Mouse (Mus musculus) kidney, embryonic 15.5 days (tissue): ENCODE measurements around the gene Car11. TPM values are rescaled to one million over a fixed set of nuclear protein-coding genes. Genes with fewer than 3 reads are reported as not detected.
A peak's percentile ranks its signal among the peaks of the same experiment; 100 is the strongest.

ENCODE experiments used
- ATAC-seq: fragments of 200-750 bp; cut with Nextera tagmentation; replicated peaks from 2 replicates; pipeline ENCODE4 v1.8.0; 2017; ENCODE audit warnings: moderate TSS enrichment; ENCODE audit not compliant: low FRiP score
- H3K27ac ChIP-seq: fragments of 300-500 bp; sonication (generic); 2 replicates; pipeline ENCODE4 v1.5.1; 2015; ENCODE audit warnings: mild to moderate bottlenecking, inconsistent platforms
- H3K27me3 ChIP-seq: fragments of 300-500 bp; sonication (generic); 2 replicates; pipeline ENCODE4 v1.6.1; 2015; ENCODE audit warnings: inconsistent platforms
- H3K36me3 ChIP-seq: fragments of 300-500 bp; sonication (generic); 2 replicates; pipeline ENCODE4 v1.6.1; 2015; ENCODE audit warnings: inconsistent platforms
- H3K4me1 ChIP-seq: fragments of 300-500 bp; sonication (generic); 2 replicates; pipeline ENCODE4 v1.6.1; 2015; ENCODE audit warnings: inconsistent platforms
- H3K4me2 ChIP-seq: fragments of 300-500 bp; sonication (generic); 2 replicates; pipeline ENCODE4 v1.6.1; 2015; ENCODE audit warnings: moderate library complexity, mild to moderate bottlenecking, inconsistent platforms
- H3K4me3 ChIP-seq: fragments of 300-500 bp; sonication (generic); replicated peaks from 2 replicates; pipeline ENCODE4 v1.5.1; 2015; ENCODE audit warnings: mild to moderate bottlenecking, inconsistent platforms
- H3K9ac ChIP-seq: fragments of 300-500 bp; sonication (generic); 2 replicates; pipeline ENCODE4 v1.6.1; 2015; ENCODE audit warnings: mild to moderate bottlenecking, inconsistent platforms
- H3K9me3 ChIP-seq: fragments of 300-500 bp; sonication (generic); replicated peaks from 2 replicates; pipeline ENCODE4 v1.6.1; 2016; ENCODE audit warnings: inconsistent platforms
- WGBS: fragments of 180-500 bp; shearing (Covaris S2); methylation state at CpG from one replicate; pipeline ENCODE4 v1.1.7; 2015; ENCODE audit warnings: mixed read lengths; 5-methylcytosine and 5-hydroxymethylcytosine counted together
- polyA plus RNA-seq: library from polyadenylated mRNA; unstranded; fragments of >200 nt; fragmentation: Nextera tagmentation; extraction: Ambion mirVana; gene quantifications from 2 replicates; pipeline ENCODE4 v1.2.1, GENCODE M21; 2015

The Car11 gene
- polyA plus RNA-seq, 1 experiment from 2014 or later: 8.8 TPM

DNA sequence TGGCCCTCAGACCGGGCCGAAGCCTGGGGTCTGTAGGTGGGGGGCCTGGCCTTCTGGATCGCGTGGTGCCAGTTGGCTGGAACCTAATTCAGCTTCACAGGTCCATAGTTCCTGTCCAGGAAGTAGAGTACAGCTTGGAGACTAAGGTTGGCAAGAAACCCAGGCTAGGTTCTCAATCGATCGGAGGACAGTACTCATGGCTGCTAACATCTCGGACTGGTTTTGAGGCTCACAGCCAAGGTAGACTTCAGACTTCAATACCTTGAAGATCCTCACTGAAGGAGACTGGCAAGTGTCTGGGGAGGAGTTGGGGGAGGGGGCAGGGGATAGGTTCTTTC is 21.6 kb downstream of the Car11 start:
- H3K4me1 ChIP-seq: peaks cover 40% of the 10 kb centered on the region

DNA sequence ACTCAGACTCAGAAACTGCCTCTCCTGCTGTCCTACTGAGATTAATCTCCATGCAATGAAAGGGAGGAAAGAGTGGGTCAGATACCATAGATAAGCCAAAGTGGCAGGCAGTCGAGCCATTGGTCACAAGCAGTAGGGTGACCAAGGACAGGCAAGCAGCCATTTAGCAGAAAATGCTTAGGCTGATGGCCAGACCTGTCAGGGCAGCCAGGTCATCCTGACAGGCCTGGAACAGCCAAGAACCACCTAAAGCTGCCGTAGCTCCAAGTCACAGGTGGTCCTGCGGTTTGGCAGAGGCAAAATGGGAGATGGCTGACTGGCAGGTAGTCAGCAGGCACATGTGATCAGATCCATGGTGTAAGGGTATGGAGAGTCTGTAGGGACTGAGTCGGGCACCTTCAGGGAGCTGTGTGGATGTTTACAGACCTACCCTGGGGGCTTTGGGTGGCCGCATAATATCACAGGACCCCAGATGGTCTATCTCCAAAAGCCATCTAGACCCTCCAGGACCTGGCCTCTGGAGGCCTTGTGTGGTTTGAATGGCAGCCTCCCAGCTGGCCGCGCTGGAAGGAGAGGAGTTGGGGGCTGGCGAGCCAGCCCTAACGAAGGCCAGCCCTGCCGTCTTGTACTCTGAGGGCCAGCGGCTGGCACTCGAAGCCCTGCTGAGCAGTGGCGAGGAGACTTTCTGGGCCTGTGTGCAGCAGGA is 22.2 kb downstream of the Car11 start:
- Histone ChIP-seq H3K4me2 (no peak overlapping the region), H3K27ac (no peak overlapping the region), H3K36me3 (peaks cover 77% of the 10 kb centered on the region), H3K4me3 (no peak overlapping the region), H3K4me1 (peaks cover 34% of the 10 kb centered on the region), H3K27me3 (no peaks in the 10 kb centered on the region), H3K9ac (0 out of 2 replicates have a peak overlapping the region, but pooled peaks have one; percentile 7), H3K9me3 (no peaks in the 10 kb centered on the region)
- ATAC-seq: no peak
- 59% methylated on average over 13 of the region's 13 CpGs for WGBS

More for the DNA sequence above, 21.6 kb downstream of the Car11 start:
- WGBS: 82% methylated on average over 7 of the region's 7 CpGs
- no peak overlapping the region for H3K27ac ChIP-seq
- no peak overlapping the region for H3K4me2 ChIP-seq
- no peaks in the 10 kb centered on the region for H3K27me3 ChIP-seq
- ATAC-seq: no peak
- peaks cover 71% of the 10 kb centered on the region for H3K36me3 ChIP-seq
- H3K4me3 ChIP-seq: no peak overlapping the region
- no peaks in the 10 kb centered on the region for H3K9me3 ChIP-seq
- H3K9ac ChIP-seq: no peak overlapping the region

DNA sequence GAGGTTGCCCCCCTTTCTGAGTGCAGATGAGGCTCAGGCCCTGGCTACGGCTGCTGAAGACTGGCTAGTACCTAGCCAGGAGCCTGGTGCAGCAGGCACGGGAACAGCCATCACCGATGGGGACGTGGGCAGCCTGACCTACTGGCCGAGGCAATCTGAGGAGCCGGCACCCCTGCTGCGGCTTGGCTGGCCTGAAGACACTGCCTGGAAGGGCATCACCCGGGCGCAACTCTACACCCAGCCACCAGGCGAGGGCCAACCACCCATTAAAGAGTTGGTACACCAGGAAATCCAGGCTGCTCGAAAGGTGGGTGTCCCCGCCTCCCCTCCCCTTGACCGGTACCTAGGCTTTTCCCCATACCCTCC is 22.7 kb downstream of the Car11 start:
- peaks cover 82% of the 10 kb centered on the region for H3K36me3 ChIP-seq
- no peaks in the 10 kb centered on the region for H3K9me3 ChIP-seq
- peaks cover 30% of the 10 kb centered on the region for H3K4me1 ChIP-seq
- H3K27ac ChIP-seq: no peak overlapping the region
- H3K4me2 ChIP-seq: no peak overlapping the region
- H3K4me3 ChIP-seq: no peak overlapping the region
- 59% methylated on average over 13 of the region's 13 CpGs for WGBS
- no peak overlapping the region for H3K9ac ChIP-seq
- no peak for ATAC-seq
- H3K27me3 ChIP-seq: no peaks in the 10 kb centered on the region

DNA sequence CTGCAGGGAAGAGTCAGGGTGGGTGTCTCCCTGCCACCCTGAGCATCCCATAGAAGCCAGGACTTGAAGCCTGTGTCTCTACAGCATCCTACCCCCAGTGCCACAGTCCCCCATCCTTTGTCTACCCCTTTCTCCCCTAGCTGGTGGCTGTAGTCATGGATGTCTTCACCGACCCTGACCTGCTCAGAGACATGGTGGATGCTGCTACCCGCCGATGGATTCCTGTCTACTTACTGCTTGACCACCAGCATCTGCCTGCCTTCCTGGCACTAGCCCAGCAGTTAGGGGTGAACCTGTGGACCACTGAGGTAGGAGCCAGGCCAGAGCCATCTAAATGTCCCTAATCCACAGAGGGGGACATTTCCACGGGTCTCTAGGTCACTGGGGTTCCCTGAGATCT is 23.7 kb downstream of the Car11 start:
- Histone ChIP-seq H3K4me3 (no peak overlapping the region), H3K27me3 (no peaks in the 10 kb centered on the region), H3K4me2 (no peak overlapping the region), H3K9ac (no peak overlapping the region), H3K36me3 (peaks cover 88% of the 10 kb centered on the region), H3K27ac (no peak overlapping the region), H3K4me1 (peaks cover 30% of the 10 kb centered on the region), H3K9me3 (no peaks in the 10 kb centered on the region)
- WGBS: 91% methylated on average over 4 of the region's 4 CpGs
- ATAC-seq: no peak

DNA sequence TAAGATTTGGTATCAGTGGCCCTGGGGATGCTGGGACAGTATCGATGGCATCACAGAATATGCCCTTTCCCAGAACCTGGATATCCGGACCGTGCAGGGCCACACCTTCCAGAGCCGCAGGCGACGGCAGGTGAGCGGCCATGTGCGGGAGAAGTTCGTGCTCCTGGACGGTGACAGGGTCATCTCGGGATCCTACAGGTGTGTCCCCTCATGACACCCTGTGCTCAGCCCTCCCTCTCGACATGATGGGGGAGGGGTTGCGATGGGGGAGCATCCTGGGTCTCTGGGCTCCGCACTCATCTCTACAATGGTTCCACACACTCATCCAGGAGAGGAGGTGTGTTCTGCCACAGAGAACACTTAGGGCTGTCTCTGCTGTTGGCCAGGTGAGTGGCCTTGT is 24.1 kb downstream of the Car11 start:
- ATAC-seq: no peak
- Histone ChIP-seq H3K4me2 (no peak overlapping the region), H3K27ac (no peak overlapping the region), H3K4me3 (no peak overlapping the region), H3K27me3 (no peaks in the 10 kb centered on the region), H3K9me3 (no peaks in the 10 kb centered on the region), H3K9ac (no peak overlapping the region), H3K36me3 (peaks cover 93% of the 10 kb centered on the region), H3K4me1 (peaks cover 29% of the 10 kb centered on the region)
- WGBS: 87% methylated on average over 14 of the region's 14 CpGs

DNA sequence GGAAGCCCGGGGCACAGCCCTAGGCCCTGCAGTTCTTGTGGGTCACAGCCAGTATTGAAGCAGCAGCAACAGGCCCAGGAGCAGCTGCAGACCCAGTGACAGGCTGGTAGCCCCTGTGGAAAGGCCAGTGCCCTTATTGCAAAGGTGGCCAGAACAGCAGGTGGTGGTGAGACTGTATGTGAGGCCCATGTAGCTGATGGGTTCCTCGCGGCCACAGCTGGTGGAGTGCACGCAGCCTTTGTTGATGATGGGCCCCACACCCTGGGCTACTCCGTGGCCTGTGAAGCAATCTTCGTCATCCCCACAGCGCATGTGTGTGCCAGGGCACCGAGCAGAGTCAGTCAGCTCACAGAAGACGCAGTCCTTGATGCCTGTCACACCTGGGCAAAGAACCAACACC is 25.5 kb downstream of the Car11 start:
- Histone ChIP-seq H3K27ac (no peak overlapping the region), H3K9me3 (no peaks in the 10 kb centered on the region), H3K27me3 (no peaks in the 10 kb centered on the region), H3K9ac (no peak overlapping the region), H3K36me3 (peaks cover 91% of the 10 kb centered on the region), H3K4me1 (peaks cover 15% of the 10 kb centered on the region), H3K4me2 (no peak overlapping the region), H3K4me3 (no peak overlapping the region)
- ATAC-seq: no peak
- 92% methylated on average over 9 of the region's 9 CpGs for WGBS

DNA sequence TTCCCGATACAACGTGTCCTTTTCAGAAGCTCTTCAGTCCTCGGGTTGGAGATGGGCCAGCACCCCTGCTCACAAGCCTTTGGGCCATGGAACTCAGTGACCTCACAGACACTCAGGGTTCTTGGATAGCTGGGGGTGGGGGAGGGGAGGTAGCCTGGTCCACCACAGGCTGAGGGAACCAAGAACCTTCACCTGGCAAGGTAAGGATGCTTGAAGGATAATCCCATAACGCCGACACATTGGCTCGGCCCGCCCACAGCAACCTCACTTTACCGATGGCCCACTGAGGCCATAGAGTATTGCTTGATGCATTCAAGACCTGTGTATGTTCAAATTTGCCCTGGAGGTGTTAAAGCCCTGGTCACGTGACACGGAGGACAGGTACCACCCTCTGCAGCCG is 26.1 kb downstream of the Car11 start, which contains the start of gene Spaca4:
TSS of gene Spaca4 (minus strand) at position 101 of the 400 bp plus-strand sequence.
- Histone ChIP-seq H3K4me1 (peaks cover 14% of the 10 kb centered on the region), H3K9me3 (no peaks in the 10 kb centered on the region), H3K27ac (no peak within 1 kb of the TSS), H3K36me3 (peaks cover 85% of the 10 kb centered on the region), H3K9ac (no peak within 1 kb of the TSS), H3K27me3 (no peaks in the 10 kb centered on the region), H3K4me3 (no peak within 1 kb of the TSS), H3K4me2 (no peak within 1 kb of the TSS)
- WGBS: 93% methylated on average over 11 of the region's 11 CpGs
- ATAC-seq: no peak

DNA sequence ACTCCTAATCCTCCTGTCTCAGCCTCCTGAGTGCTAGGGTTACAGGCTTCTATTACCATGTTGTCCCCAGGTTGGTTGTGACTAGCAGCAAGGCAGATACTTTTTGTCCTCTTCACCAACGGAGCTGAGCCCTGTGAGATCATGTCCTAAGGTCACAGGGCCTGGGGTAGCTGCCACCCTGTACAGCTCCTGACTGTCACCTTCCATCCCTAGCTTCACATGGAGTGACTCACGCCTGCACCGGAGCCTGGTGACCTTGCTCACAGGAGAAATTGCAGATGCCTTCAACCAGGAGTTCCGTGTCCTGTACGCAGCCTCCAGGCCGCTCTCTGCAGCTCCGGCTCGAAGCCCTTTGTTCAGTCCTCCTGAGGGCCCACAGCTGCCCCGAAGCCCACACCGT is 26.8 kb downstream of the Car11 start:
- Histone ChIP-seq H3K27me3 (no peaks in the 10 kb centered on the region), H3K27ac (no peak overlapping the region), H3K4me1 (peaks cover 16% of the 10 kb centered on the region), H3K9me3 (no peaks in the 10 kb centered on the region), H3K36me3 (peaks cover 78% of the 10 kb centered on the region), H3K9ac (no peak overlapping the region), H3K4me2 (no peak overlapping the region), H3K4me3 (no peak overlapping the region)
- WGBS: 90% methylated on average over 10 of the region's 10 CpGs
- no peak for ATAC-seq

DNA sequence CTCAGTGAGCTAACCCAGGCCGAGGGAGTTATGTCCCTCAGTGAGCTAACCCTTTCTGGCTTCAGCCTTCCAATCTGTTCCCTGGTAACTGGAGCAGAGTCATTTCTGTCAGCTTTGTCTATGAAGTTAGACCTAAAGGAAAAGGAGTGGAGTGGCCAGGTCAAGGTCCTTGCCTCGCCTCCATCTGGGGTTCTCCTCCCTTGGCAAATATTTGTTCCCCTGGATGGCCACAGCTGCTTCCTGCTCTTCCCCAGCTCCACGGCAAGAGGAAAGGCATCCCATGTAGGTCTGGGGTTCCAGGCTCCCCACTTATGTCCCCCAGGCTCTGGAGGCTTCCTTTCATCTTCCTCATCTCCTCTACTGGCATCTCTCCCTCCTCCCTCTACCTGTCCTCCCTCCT is 28.0 kb downstream of the Car11 start:
- no peak overlapping the region for H3K4me2 ChIP-seq
- H3K36me3 ChIP-seq: peaks cover 66% of the 10 kb centered on the region
- H3K4me1 ChIP-seq: peaks cover 11% of the 10 kb centered on the region
- no peaks in the 10 kb centered on the region for H3K9me3 ChIP-seq
- H3K9ac ChIP-seq: no peak overlapping the region
- H3K27ac ChIP-seq: no peak overlapping the region
- 88% methylated on average over 3 of the region's 3 CpGs for WGBS
- H3K4me3 ChIP-seq: no peak overlapping the region
- no peaks in the 10 kb centered on the region for H3K27me3 ChIP-seq
- no peak for ATAC-seq

DNA sequence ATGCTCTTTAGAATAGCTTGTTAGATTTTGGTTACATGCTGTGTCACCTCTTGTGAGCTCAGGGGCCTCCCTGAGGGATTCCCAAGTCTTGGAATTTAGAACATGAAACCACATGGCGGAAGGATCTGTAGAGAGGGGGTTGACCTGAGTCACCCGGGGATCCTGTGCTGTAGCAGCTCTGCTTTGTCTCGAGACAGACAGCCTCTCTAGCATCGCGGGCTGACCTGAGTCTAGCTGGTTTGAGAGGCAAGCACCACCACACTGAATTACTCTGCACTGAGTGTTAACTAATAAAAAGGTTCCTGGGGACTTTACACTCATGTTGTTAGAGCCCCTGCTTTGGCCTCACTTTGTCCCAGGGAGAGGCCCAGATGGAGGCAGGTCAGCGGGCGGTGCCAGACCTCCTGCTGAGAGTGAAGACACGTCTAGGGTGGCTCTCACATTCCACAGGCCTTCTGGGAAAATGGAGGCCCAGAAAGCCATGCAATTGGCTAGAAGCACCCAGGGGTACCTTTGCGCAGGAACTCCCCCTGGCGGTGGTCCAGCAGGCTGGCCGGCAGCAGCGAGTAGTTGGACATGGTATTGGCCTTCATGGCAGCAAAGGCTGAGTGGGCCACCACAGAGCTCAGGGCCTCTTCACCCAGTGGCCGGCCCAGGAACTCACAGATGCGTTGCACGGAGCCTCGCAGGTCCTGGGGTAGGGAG is 31.2 kb downstream of the Car11 start:
- H3K27ac ChIP-seq: peak overlapping the region; percentile 64
- no peak overlapping the region for H3K9ac ChIP-seq
- ATAC-seq: peak; percentile 68
- H3K4me3 ChIP-seq: no peak overlapping the region
- H3K27me3 ChIP-seq: no peaks in the 10 kb centered on the region
- H3K4me2 ChIP-seq: no peak overlapping the region
- 18% methylated on average over 16 of the region's 16 CpGs for WGBS
- no peaks in the 10 kb centered on the region for H3K9me3 ChIP-seq
- H3K4me1 ChIP-seq: peaks cover 11% of the 10 kb centered on the region
- H3K36me3 ChIP-seq: peaks cover 34% of the 10 kb centered on the region

DNA sequence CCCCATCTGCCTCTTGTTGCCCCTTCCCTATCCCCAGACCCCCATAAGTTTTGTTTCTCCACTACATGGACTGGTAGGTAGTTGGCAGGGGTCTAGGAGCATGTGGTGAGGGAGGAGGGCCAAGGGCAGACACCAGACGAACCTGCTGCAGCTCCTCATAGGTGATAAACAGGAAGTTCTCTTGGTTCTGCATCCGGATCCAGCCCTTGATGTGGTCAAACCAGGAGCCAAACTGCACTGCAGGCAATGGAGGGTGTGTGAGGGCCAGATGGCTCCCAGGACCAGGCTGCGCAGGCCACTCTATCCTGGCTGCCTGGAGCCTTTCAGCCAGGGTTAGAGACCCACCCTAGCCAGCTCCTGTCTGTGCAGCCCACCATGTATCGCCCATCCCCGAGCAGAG is 33.8 kb downstream of the Car11 start:
- peaks cover 11% of the 10 kb centered on the region for H3K36me3 ChIP-seq
- no peaks in the 10 kb centered on the region for H3K9me3 ChIP-seq
- H3K9ac ChIP-seq: no peak overlapping the region
- H3K27ac ChIP-seq: no peak overlapping the region
- ATAC-seq: no peak
- H3K4me3 ChIP-seq: no peak overlapping the region
- peaks cover 11% of the 10 kb centered on the region for H3K4me1 ChIP-seq
- H3K27me3 ChIP-seq: no peaks in the 10 kb centered on the region
- no peak overlapping the region for H3K4me2 ChIP-seq
- 71% methylated on average over 5 of the region's 5 CpGs for WGBS

DNA sequence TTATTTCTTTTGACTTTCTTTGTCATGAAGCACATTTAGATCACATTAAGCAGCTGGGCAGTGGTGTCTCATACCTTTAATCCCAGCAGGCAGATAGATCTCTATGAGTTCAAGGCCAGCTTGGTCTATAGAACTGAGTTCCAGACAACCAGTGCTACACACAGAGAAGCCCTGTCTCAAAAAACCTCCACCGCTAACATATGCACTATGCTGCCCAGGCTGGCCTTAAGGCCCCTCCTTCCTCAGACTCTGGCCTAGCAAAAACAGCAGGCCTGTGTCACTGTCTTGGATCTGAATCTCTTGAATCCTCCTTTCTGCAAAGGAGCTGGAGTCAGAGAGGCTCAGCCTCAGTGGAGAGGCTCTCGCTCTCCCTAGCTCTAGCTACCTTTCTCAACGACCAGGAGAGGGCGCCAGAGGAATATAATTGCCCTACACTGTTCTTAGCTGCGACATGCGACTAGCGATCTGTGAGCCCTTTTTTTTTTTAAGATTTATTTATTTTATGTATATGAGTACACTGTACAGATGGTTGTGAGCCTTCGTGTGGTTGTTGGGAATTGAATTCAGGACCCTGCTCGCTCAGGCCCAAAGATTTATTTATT is 39.6 kb downstream of the Car11 start:
- Histone ChIP-seq H3K9me3 (no peaks in the 10 kb centered on the region), H3K27ac (no peak overlapping the region), H3K27me3 (no peaks in the 10 kb centered on the region), H3K36me3 (no peaks in the 10 kb centered on the region), H3K9ac (no peak overlapping the region), H3K4me3 (no peak overlapping the region), H3K4me1 (peaks cover 10% of the 10 kb centered on the region), H3K4me2 (no peak overlapping the region)
- peak; percentile 76 for ATAC-seq
- 6% methylated on average over 9 of the region's 9 CpGs for WGBS
